Mouse (Mus musculus) thymus, postnatal 10 days (tissue): ENCODE data around the gene Snx29.

Experiments
- DNase-seq, 2 experiments: peaks; one replicate each; pipeline ENCODE4 v3.0.0; 2021; ENCODE audit warnings: low spot score in 2 of 2

Gene Snx29

GRCm38 (mm10) chr16:11778715-11779460, 456.2 kb downstream of the Snx29 start:
- no peak for DNase-seq

DNA sequence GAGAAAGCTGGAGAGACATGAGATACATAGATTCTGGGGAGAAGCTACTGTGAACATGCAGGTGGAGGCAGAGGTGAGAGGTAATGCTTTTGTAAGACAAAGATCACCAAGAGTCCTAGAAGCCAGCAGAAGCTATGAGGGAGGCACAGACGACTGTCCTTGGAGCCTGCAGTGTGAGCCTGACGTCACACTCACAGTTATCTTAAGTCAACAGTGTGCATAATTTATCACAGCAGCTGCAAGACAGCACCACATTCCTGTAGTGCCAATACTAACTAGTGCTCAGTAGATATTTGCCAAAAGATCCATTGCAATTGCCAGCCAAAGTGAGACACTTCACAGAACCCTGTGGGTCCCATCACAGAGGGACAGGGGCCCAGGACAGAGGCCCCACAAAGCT, 459.4 kb downstream of the Snx29 start:
- no peak for DNase-seq

- DNase-seq, result no peak
Measured at GRCm38 (mm10) chr16:11783337-11783736, 460.6 kb downstream of the Snx29 start.

DNA sequence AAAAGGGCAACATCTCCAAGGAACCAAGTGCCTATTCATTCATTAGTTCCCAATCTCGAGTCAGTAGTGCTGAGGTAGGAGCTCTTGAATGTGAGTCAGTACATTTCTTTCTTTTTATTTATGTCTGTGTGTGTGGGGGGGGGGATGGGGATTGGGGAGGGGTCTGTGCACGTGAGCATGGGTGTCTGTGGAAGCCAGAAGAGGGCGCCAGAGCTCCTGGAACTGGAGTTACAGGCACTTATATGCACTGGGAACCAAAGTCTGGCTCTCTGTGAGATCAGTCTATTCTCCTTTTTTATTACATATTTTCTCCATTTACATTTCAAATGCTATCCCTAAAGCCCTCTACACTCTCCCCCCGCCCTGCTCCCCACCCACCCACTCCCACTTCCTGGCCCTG, 461.6 kb downstream of the Snx29 start:
- no peak for DNase-seq

GRCm38 (mm10) chr16:11785806-11786205, 463.1 kb downstream of the Snx29 start:
- no peak for DNase-seq

GRCm38 (mm10) chr16:11790476-11790875, 467.8 kb downstream of the Snx29 start:
- no peak for DNase-seq

GRCm38 (mm10) chr16:11793391-11793790, 470.7 kb downstream of the Snx29 start:
- no peak for DNase-seq

DNA sequence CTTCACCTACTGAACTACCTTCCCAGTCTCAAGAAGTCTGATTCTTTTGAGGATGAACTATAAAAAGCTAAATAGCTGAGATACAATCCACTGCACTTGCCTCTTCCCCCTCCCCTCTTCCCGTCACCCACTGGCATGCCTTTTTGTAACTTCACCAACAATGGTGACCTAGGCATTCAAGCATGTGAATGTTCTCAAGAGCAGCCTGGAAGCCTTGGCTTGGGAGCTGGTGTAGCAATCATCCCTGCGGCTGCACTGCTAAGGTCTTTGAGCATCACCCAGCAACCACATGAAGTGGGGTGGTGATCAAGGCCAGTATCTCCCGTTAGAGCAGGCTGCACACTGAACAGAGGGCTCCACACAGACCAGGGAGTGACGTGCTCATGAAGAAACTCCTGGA, 471.9 kb downstream of the Snx29 start:
- no peak for DNase-seq

DNA sequence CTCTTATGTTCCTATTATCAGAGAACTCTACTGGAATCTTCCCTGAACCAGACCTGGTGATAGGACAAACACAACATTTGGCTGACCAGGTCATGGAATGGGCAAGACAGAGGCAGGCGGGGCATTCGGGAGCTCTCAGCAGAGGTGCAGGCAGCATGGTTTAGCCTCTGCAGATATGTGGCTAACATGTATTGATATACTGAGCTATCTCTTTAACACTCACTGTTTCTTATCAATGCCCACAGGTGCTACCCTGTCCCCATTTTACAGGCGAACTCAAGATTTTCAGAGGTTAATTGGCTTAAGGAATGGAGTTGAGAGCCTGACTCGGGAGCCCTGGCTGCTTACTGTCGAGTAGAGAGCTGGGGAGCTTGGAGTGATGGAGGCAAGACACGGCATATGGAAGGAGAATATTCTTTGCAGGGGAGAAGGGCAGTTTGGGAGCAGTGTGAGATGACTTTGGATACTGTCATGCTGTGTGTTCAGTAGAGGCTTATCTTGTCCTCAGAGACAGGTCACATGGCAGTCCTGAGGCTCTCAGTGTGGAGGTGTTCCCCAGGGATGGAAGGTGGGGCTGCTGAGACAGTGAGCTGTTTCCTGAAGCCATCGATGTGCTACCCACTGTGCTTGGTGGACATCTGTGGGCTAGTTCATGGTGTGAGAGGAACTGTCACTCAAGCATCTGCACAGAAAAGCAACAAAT, 473.2 kb downstream of the Snx29 start:
- no peak for DNase-seq

GRCm38 (mm10) chr16:11801960-11802539, 479.3 kb downstream of the Snx29 start:
- DNase-seq, result no peak
